Mouse (Mus musculus): Measurements from ENCODE around the gene Gtf2f2. TPM values are rescaled to one million over a fixed set of nuclear protein-coding genes. Genes with fewer than 3 reads are reported as not detected.

Gtf2f2 gene
- polyA plus RNA-seq (2014; fragmentation: Nextera tagmentation; extraction: Ambion mirVana) = 25.4 and 26.9 TPM in 2 replicates

DNA sequence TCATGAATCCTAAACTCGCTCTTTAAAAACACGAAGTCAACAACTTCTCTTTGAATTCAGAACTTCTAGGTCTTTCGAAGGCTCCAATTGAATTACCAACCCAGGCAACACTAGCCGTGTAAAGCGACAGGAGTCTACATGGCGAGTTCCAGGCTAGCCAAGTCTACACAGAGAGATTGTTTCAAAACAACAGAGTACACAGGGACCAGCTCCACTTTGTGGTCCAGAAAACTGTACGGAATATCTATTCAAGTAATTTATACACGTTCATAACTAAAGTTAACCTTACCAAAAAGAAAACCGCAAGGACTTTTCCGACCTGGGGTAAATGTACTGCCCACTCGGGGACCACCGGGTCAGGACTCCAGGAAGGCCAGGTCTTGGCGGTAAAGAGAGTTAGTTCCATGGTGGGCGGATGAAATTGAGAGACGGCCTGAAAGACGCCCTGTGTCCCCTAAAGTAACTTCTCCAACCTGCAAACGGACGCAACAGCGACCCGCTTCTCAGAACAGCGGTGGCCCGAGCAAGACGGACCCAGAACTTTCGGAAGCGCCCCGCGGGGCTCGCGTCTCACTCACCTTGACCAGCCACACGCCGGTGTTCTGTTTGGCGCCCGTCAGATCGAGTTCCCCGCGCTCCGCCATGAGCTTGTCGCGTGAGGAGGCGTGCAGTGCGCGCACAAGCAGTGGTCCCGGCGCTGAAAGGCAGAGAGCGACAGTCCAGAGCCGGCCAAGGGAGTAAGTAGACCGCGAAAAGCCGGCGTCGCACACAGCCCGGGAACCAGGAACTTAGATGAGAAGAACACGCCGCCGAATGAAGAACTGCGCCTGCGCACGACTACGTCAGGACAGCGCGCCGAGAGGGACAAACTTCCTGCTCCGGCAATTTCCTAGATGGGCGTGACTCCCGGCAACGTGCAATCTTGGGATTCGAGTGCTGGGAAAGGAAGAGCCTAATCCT, at the start of gene Gtf2f2:
Gtf2f2 (minus strand) TSS at position 764 of the 960 bp plus-strand sequence.
- Histone ChIP-seq H3K27ac (replicated peaks in 1 of 2; ENCODE audit: control insufficient read depth in 1 of 2, insufficient read depth in 1 of 2, low read depth in 2 of 2, low read length in 2 of 2) (peak within 1 kb of the TSS; percentile 79 to 85), H3K36me3 (ENCODE audit: control insufficient read depth, insufficient read depth, low read length) (0 out of 2 replicates have a peak, but pooled peaks cover 3% of the 10 kb centered on the region), H3K9me3 (ENCODE audit: control insufficient read depth, low read length) (no peaks in the 10 kb centered on the region), H3K4me3 (ENCODE audit: control insufficient read depth in 1 of 2, insufficient read depth in 1 of 2, low read depth in 1 of 2, low read length in 2 of 2) (peak within 1 kb of the TSS; percentile 95 to 98), H3K9ac (ENCODE audit: low read length) (peak within 1 kb of the TSS; percentile 89), H3K4me2 (ENCODE audit: low read length) (peak within 1 kb of the TSS; percentile 86), H3K4me1 (ENCODE audit: control insufficient read depth in 2 of 2, insufficient read depth in 2 of 2, low read length in 2 of 2) (peaks cover 0 to 15% of the 10 kb centered on the region in 2 experiments; a peak in 3 of 4 replicates), H3K27me3 (ENCODE audit: control insufficient read depth, insufficient read depth, low read length) (no peaks in the 10 kb centered on the region)
- peak; percentile 86 for ATAC-seq (ENCODE audit: insufficient number of reproducible peaks, insufficient read depth, low FRiP score, low read depth)
- under 1% methylated on average over 67 of the region's 67 CpGs for WGBS

DNA sequence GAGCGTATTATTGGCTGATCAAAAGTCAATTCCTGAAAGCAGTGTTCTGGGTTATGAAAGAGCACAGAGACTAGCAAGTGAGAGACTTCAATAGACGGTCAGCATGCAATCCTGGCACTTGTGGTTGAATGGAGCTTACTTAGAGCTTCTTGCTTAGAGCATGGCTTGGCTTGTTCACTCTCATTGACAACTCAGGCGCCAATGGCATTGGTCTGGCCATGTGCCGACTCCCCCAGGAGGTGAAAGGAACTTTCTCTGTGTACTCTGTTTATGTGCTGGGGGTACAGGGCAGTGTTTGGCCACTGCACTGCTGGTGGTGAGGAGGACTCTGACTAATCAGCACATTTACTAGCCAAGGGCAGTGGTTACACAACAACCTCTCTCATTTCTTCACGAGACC, 48.8 kb upstream of the Gtf2f2 start:
- Histone ChIP-seq H3K9ac (ENCODE audit: low read length) (no peak overlapping the region), H3K36me3 (ENCODE audit: control insufficient read depth, insufficient read depth, low read length) (no peaks in the 10 kb centered on the region), H3K9me3 (ENCODE audit: control insufficient read depth, low read length) (no peaks in the 10 kb centered on the region), H3K4me2 (ENCODE audit: low read length) (no peak overlapping the region), H3K27me3 (ENCODE audit: control insufficient read depth, insufficient read depth, low read length) (no peaks in the 10 kb centered on the region), H3K27ac (replicated peaks in 1 of 2; ENCODE audit: control insufficient read depth in 1 of 2, insufficient read depth in 1 of 2, low read depth in 2 of 2, low read length in 2 of 2) (no peak overlapping the region), H3K4me3 (ENCODE audit: control insufficient read depth in 1 of 2, insufficient read depth in 1 of 2, low read depth in 1 of 2, low read length in 2 of 2) (no peak overlapping the region), H3K4me1 (ENCODE audit: control insufficient read depth in 2 of 2, insufficient read depth in 2 of 2, low read length in 2 of 2) (peaks cover 3 to 4% of the 10 kb centered on the region in 2 experiments)
- 72% methylated on average over 5 of the region's 5 CpGs for WGBS
- ATAC-seq (ENCODE audit: insufficient number of reproducible peaks, insufficient read depth, low FRiP score, low read depth) = no peak

GRCm38 (mm10) chr14:76053726-76054125, 43.1 kb upstream of the Gtf2f2 start:
- H3K27me3 ChIP-seq (ENCODE audit: control insufficient read depth, insufficient read depth, low read length) = no peaks in the 10 kb centered on the region
- H3K27ac ChIP-seq (replicated peaks in 1 of 2; ENCODE audit: control insufficient read depth in 1 of 2, insufficient read depth in 1 of 2, low read depth in 2 of 2, low read length in 2 of 2) = peak overlapping the region; percentile 20 to 26; a peak in 1 of 4 replicates
- H3K4me3 ChIP-seq (ENCODE audit: control insufficient read depth in 1 of 2, insufficient read depth in 1 of 2, low read depth in 1 of 2, low read length in 2 of 2) = no peak overlapping the region
- no peak overlapping the region for H3K4me2 ChIP-seq (ENCODE audit: low read length)
- peaks cover 5 to 10% of the 10 kb centered on the region in 2 experiments for H3K4me1 ChIP-seq (ENCODE audit: control insufficient read depth in 2 of 2, insufficient read depth in 2 of 2, low read length in 2 of 2)
- no peak for ATAC-seq (ENCODE audit: insufficient number of reproducible peaks, insufficient read depth, low FRiP score, low read depth)
- 73% methylated on average over 11 of the region's 11 CpGs for WGBS
- no peaks in the 10 kb centered on the region for H3K36me3 ChIP-seq (ENCODE audit: control insufficient read depth, insufficient read depth, low read length)
- H3K9ac ChIP-seq (ENCODE audit: low read length) = no peak overlapping the region
- no peaks in the 10 kb centered on the region for H3K9me3 ChIP-seq (ENCODE audit: control insufficient read depth, low read length)

- Histone ChIP-seq H3K9ac (ENCODE audit: low read length) (no peak overlapping the region), H3K9me3 (ENCODE audit: control insufficient read depth, low read length) (no peaks in the 10 kb centered on the region), H3K36me3 (ENCODE audit: control insufficient read depth, insufficient read depth, low read length) (no peaks in the 10 kb centered on the region), H3K4me3 (ENCODE audit: control insufficient read depth in 1 of 2, insufficient read depth in 1 of 2, low read depth in 1 of 2, low read length in 2 of 2) (no peak overlapping the region), H3K27ac (replicated peaks in 1 of 2; ENCODE audit: control insufficient read depth in 1 of 2, insufficient read depth in 1 of 2, low read depth in 2 of 2, low read length in 2 of 2) (no peak overlapping the region), H3K4me1 (ENCODE audit: control insufficient read depth in 2 of 2, insufficient read depth in 2 of 2, low read length in 2 of 2) (peaks cover 5 to 10% of the 10 kb centered on the region in 2 experiments), H3K27me3 (ENCODE audit: control insufficient read depth, insufficient read depth, low read length) (no peaks in the 10 kb centered on the region), H3K4me2 (ENCODE audit: low read length) (no peak overlapping the region)
- WGBS = 79% methylated on average over 7 of the region's 7 CpGs
- ATAC-seq (ENCODE audit: insufficient number of reproducible peaks, insufficient read depth, low FRiP score, low read depth) = no peak
Measured at GRCm38 (mm10) chr14:76051966-76052365, 41.3 kb upstream of the Gtf2f2 start.

- H3K27ac ChIP-seq (replicated peaks in 1 of 2; ENCODE audit: control insufficient read depth in 1 of 2, insufficient read depth in 1 of 2, low read depth in 2 of 2, low read length in 2 of 2) = no peak overlapping the region
- no peak overlapping the region for H3K9ac ChIP-seq (ENCODE audit: low read length)
- no peaks in the 10 kb centered on the region for H3K36me3 ChIP-seq (ENCODE audit: control insufficient read depth, insufficient read depth, low read length)
- no peak for ATAC-seq (ENCODE audit: insufficient number of reproducible peaks, insufficient read depth, low FRiP score, low read depth)
- no peak overlapping the region for H3K4me3 ChIP-seq (ENCODE audit: control insufficient read depth in 1 of 2, insufficient read depth in 1 of 2, low read depth in 1 of 2, low read length in 2 of 2)
- no peaks in the 10 kb centered on the region for H3K9me3 ChIP-seq (ENCODE audit: control insufficient read depth, low read length)
- H3K4me1 ChIP-seq (ENCODE audit: control insufficient read depth in 2 of 2, insufficient read depth in 2 of 2, low read length in 2 of 2) = no peaks in the 10 kb centered on the region
- no peak overlapping the region for H3K4me2 ChIP-seq (ENCODE audit: low read length)
- H3K27me3 ChIP-seq (ENCODE audit: control insufficient read depth, insufficient read depth, low read length) = no peaks in the 10 kb centered on the region
- WGBS = 50% methylated on average over 1 of the region's 1 CpGs
Measured at GRCm38 (mm10) chr14:76045767-76046166, 35.1 kb upstream of the Gtf2f2 start.

GRCm38 (mm10) chr14:76044164-76044557, 33.5 kb upstream of the Gtf2f2 start:
- no peak overlapping the region for H3K4me2 ChIP-seq (ENCODE audit: low read length)
- ATAC-seq (ENCODE audit: insufficient number of reproducible peaks, insufficient read depth, low FRiP score, low read depth) = no peak
- 58% methylated on average over 3 of the region's 3 CpGs for WGBS

GRCm38 (mm10) chr14:76043251-76044163, 32.8 kb upstream of the Gtf2f2 start:
- no peak overlapping the region for H3K9ac ChIP-seq (ENCODE audit: low read length)
- H3K36me3 ChIP-seq (ENCODE audit: control insufficient read depth, insufficient read depth, low read length) = no peaks in the 10 kb centered on the region
- no peak overlapping the region for H3K4me2 ChIP-seq (ENCODE audit: low read length)
- WGBS = 83% methylated on average over 14 of the region's 14 CpGs
- no peaks in the 10 kb centered on the region for H3K27me3 ChIP-seq (ENCODE audit: control insufficient read depth, insufficient read depth, low read length)
- ATAC-seq (ENCODE audit: insufficient number of reproducible peaks, insufficient read depth, low FRiP score, low read depth) = no peak
- H3K4me1 ChIP-seq (ENCODE audit: control insufficient read depth in 2 of 2, insufficient read depth in 2 of 2, low read length in 2 of 2) = no peaks in the 10 kb centered on the region
- H3K9me3 ChIP-seq (ENCODE audit: control insufficient read depth, low read length) = no peaks in the 10 kb centered on the region
- no peak overlapping the region for H3K27ac ChIP-seq (replicated peaks in 1 of 2; ENCODE audit: control insufficient read depth in 1 of 2, insufficient read depth in 1 of 2, low read depth in 2 of 2, low read length in 2 of 2)
- no peak overlapping the region for H3K4me3 ChIP-seq (ENCODE audit: control insufficient read depth in 1 of 2, insufficient read depth in 1 of 2, low read depth in 1 of 2, low read length in 2 of 2)

More at GRCm38 (mm10) chr14:76044164-76044557, 33.5 kb upstream of the Gtf2f2 start:
- Histone ChIP-seq H3K9ac (ENCODE audit: low read length) (no peak overlapping the region), H3K27me3 (ENCODE audit: control insufficient read depth, insufficient read depth, low read length) (no peaks in the 10 kb centered on the region), H3K4me1 (ENCODE audit: control insufficient read depth in 2 of 2, insufficient read depth in 2 of 2, low read length in 2 of 2) (no peaks in the 10 kb centered on the region), H3K4me3 (ENCODE audit: control insufficient read depth in 1 of 2, insufficient read depth in 1 of 2, low read depth in 1 of 2, low read length in 2 of 2) (no peak overlapping the region), H3K27ac (replicated peaks in 1 of 2; ENCODE audit: control insufficient read depth in 1 of 2, insufficient read depth in 1 of 2, low read depth in 2 of 2, low read length in 2 of 2) (no peak overlapping the region), H3K36me3 (ENCODE audit: control insufficient read depth, insufficient read depth, low read length) (no peaks in the 10 kb centered on the region), H3K9me3 (ENCODE audit: control insufficient read depth, low read length) (no peaks in the 10 kb centered on the region)

All from heart, embryonic 14.5 days (tissue).